Mouse (Mus musculus) adrenal gland, postnatal 25 days (tissue): ENCODE data around the gene Tbl3. TPM values are rescaled to one million over a fixed set of nuclear protein-coding genes. Genes with fewer than 3 reads are reported as not detected.
"Not testable (repeated sequence)": the region's sequence is repeated elsewhere in the genome, so short reads cannot be mapped to it uniquely, and the experiment has no call there.

Experiments
- DNase-seq: peaks from one replicate; pipeline ENCODE4 v3.0.0; 2021; ENCODE audit warnings: mixed read lengths
- total RNA-seq: library from RNA; stranded (reverse); gene quantifications from 2 replicates; pipeline ENCODE4 v1.2.3, GENCODE M21; 2021

Gene Tbl3
- total RNA-seq, 1 experiment from 2014 or later: 33.3 TPM

DNA sequence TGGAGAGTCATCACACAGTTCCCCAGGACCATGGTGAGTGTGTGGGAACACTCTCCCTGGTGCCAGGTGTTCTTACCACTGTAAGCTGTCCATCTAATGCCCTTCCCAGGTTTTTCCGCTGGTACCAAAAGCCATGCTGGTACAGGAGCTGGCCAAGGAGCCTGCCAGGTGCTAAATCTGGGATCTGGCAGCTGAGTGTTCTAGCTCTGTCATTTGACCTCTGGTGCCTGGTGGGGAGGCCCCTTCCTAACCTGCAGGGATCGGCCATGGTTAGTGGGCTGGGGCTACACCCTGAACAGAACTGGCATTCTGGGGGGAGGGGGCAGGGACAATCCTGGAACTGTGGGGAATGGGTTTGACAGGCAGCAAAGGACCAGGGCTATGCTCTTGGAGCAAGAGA lies 20.2 kb upstream of the Tbl3 start, which contains the start of gene Rpl3l:
Gene Rpl3l, plus strand, starts transcription at position 203 of the 400 bp plus-strand sequence.
- no peak for DNase-seq

GRCm38 (mm10) chr17:24725637-24726390 lies 18.4 kb upstream of the Tbl3 start:
- no peak for DNase-seq

DNA sequence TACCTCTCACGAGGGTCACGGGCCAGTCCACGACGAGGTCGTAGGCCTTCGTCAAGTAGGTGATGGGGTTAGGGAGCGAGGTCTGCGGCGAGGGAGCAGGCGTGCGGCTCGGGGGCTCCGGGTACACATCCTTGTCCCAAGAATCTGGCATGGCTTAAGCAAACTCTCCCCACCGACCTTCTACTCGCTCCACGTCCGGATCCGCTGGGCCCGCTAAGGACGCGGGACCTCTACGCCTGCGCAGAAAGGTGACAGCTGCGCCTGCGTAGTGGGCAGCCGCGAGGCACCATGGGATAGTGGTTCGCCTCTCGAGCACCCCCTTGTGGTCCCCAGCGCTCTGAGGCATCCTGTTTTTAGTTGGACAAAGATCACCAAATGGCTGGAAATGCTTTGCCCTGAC lies 16.7 kb upstream of the Tbl3 start, which contains the start of gene Ndufb10:
Gene Ndufb10, minus strand, starts transcription at position 295 of the 400 bp plus-strand sequence.
- peak; percentile 98 for DNase-seq

DNA sequence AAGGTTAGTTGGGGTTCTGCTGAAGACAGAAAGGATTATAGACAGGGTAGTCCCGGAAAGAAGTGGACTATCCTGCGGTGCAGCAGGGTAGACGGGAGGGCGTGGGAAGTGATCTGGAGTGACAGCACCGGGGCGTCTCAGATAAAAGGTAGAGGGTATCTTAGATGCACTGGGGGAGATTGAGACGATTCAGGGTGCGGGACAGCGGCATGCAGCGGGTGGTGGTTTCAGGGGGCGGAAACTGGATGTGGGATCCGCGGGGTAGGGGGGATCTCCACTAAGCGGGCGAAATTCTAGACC lies 16.4 kb upstream of the Tbl3 start:
- DNase-seq: no peak

GRCm38 (mm10) chr17:24723122-24723880 lies 15.8 kb upstream of the Tbl3 start:
- no peak for DNase-seq

DNA sequence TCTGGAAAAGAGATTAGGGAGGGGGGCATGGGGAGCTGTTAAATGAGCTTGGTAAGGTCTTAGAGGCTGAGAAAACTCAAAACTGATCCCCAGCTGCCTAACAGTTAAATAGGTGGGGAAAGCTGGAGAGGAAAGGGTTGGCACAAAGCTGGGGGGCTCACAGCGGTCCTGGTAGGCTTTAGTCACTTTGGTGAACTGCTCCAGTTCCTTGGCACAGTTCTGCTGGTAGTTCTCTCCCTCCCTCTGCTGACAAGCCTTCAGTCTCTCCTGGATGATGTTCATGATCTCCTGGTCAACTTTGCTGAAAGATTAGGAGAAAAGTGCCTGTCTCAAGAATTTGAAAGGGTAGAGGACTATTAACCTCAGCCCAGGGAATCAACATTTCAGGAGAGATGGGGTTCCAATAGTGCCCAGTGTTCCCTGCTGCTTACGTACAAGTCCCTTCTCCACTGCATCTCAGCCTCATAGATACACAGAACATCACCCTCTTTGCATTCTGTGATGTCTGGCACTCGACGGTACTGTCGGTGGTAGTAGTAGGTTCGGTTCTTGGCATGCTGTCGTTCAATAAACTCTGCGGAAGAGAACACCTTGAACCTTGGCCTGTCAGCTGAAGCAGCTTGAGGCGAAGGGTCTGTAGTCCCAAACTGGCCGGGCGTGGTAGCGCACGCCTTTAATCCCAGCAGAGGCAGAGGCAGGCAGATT lies 14.9 kb upstream of the Tbl3 start:
- no peak for DNase-seq

- not testable (repeated sequence) for DNase-seq
Measured at GRCm38 (mm10) chr17:24721383-24721955, 14.0 kb upstream of the Tbl3 start.

- DNase-seq: not testable (repeated sequence)
Measured at GRCm38 (mm10) chr17:24720616-24721015, 13.2 kb upstream of the Tbl3 start.

DNA sequence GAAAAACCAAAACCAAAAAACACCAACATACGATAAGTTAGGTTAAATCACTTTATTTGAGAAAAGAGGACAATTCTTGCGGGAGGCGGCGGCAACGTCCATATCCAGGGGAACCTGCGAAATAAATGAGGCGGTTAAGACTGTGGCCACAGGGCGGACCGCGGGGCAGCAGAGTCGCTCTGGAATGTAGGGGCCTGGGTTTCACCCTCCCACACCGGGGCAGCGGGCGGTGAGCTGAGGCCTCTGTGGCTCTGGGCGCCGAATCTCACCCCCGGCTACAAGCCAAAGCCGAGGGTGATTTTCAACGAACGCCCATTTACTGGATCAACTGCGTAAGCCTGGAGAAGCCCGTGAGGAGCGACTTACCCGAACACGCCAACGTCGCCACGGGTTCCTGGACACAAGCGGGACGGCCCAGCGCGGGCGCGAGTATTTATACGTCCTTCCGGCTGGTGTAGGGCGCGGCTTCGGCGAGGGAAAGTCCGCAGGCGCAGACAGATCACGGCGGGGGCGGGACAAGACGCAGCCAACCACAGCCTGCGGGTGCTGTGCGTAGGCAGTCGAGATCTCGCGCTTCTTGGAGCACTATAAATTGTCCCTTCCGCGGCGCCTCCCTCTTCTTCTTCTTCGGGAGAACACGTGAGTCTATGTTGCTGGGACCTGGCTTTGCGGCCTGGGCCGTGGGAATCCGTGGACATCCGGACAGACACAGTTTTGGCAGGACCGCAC lies 12.2 kb upstream of the Tbl3 start:
- DNase-seq: peak; percentile 96

GRCm38 (mm10) chr17:24718938-24719337 lies 11.5 kb upstream of the Tbl3 start:
- DNase-seq: not testable (repeated sequence)

DNA sequence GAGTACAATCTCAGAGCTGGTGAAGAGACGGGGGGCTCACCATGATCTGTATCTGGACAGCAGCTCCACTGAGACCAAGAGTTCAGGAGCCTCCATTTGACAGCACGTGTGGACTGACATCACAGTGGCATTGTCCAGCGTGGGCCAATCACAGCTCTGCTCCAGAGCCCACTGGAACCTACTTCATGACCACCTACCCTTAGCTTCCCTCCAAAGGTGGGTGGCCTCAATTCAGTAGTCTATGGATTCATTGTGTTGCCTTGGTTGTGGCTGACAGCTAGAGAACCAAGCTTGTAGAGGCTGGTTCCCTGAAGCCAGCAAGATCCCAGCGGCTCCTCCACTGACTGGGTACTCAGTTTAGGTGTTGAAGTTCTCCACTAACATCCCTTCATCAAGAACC lies 10.5 kb upstream of the Tbl3 start, which contains the start of the genes Rnf151 and Rps2:
Gene Rnf151, minus strand, starts transcription at position 121 of the 400 bp plus-strand sequence.
Gene Rps2, plus strand, starts transcription at position 174 of the 400 bp plus-strand sequence.
- DNase-seq: no peak

GRCm38 (mm10) chr17:24716166-24716682 lies 8.8 kb upstream of the Tbl3 start:
- no peak for DNase-seq

DNA sequence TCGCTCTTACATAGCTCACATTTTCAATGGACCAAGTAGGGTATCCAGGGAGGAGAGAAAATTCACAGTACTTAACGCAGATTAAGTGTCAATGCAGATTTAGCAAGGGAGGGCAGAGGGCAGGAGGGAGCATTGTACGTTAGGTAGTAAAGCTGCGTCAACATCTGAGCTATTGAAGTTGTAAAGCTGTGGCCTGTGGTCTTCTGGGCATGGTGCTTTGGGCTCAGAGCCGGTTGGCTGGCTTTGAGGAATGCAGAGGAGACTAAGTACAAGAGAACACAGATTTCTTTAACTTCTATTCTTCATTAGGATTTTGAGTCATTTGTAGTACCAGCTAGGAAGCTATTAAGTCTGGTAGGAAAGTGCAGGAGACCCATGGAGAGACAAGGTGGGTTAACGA lies 8.1 kb upstream of the Tbl3 start:
- DNase-seq: no peak

- no peak for DNase-seq
Measured at GRCm38 (mm10) chr17:24708646-24709045, 1.2 kb upstream of the Tbl3 start.

GRCm38 (mm10) chr17:24707801-24708425 lies 453 bp upstream of the Tbl3 start:
- DNase-seq: no peak

GRCm38 (mm10) chr17:24705821-24706220 lies 1.6 kb downstream of the Tbl3 start:
- DNase-seq: no peak

- DNase-seq: no peak
Measured at GRCm38 (mm10) chr17:24701251-24701650, 6.2 kb downstream of the Tbl3 start.

- no peak for DNase-seq
Measured at GRCm38 (mm10) chr17:24699473-24699872, 8.0 kb downstream of the Tbl3 start.

GRCm38 (mm10) chr17:24698715-24699114 lies 8.7 kb downstream of the Tbl3 start:
- DNase-seq: no peak

DNA sequence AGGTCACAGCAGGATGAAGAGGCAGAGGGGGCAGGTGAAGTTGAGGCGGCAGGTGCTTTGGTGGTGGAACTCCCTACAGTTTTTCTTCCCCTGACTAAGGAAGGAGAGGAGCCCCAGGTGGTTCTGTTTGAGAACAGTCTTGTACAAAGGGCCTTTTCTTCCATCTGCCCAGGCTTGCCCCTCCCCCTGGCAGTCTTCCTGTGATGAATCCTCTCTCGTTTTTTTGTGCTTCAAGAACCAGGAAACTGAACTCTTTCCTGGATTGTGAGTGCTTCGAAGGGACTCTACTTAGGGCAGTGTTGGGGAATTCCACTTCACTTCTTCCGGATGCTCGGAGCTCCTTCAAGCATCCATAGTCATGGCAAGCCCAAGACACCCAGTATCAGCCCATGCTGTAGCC lies 9.5 kb downstream of the Tbl3 start:
- DNase-seq: no peak
